Mouse (Mus musculus) ZHBTc4 (cell line): ENCODE measurements around the gene Tex21.

ENCODE experiments used
- DNase-seq: peaks from one replicate; pipeline ENCODE4 v3.0.0-alpha.2; 2011; ENCODE audit warnings: low read depth, low spot score

Gene Tex21

GRCm38 (mm10) chr12:76260673-76261072 lies 14.1 kb upstream of the Tex21 start:
- DNase-seq, result peak; percentile 51

GRCm38 (mm10) chr12:76256114-76256843 lies 9.7 kb upstream of the Tex21 start:
- DNase-seq, result peak; percentile 34

- no peak for DNase-seq
Observed at GRCm38 (mm10) chr12:76255499-76255875, 8.9 kb upstream of the Tex21 start.

DNA sequence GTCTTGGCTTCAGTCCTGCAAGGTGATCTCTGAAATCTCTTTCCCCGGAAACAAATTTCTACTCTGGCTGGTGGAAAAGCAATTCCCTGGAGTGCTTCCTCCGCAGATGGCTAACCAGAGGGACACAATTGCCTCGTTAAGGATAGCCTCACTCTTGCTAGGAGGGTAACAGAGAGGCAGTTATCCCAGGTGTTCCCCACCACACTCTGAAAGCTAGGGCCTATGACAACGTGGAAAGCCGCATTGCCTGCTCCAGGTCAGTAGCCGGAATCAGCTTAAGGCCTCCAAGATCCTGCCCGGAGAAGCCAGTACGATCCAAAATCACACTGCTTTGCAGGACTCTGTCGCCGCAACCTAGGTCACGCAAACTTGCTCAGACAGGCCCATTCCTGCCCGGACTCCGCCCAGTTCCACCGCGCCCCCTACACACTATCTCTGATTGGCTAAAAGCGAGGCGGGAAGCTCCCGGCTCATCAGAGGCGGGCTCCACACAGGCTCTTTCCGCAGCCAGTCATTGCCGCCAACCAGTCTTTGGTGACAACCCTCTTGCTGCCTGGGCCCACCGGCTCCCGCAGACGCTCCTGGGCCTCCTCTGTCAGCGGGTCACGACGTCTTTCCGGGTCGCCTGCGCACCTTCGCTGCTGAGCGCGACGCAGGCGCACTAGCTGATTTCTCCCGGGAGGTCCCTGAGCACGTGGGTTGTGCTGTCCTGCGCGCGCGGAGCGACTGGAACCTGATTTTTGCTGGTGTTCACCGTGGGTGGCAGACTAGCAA lies 8.4 kb upstream of the Tex21 start, which contains the start of gene Mthfd1:
TSS of gene Mthfd1 (plus strand) at position 574 of the 774 bp plus-strand sequence.
- DNase-seq, result peak; percentile 99

GRCm38 (mm10) chr12:76253991-76254390 lies 7.4 kb upstream of the Tex21 start:
- no peak for DNase-seq

GRCm38 (mm10) chr12:76253591-76253990 lies 7.0 kb upstream of the Tex21 start:
- no peak for DNase-seq

DNA sequence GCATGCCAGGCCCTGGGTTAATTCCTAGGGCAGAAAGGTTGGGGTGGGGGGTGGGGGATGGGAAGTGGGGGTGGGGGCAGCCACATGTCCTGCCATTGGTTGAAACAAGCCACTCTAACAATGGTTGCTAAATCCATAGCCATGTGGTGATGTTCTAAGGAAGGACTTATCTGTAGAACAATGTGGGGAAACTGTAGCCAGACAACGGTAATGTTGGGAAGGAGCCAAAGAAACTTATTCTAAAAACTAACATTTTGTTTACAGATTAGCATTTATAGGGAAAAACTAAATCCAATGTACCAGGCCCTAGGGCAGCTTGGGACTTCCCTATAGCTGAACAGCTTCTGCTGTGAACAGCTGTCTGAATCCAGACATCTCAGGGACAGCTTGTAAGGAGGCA lies 6.5 kb upstream of the Tex21 start:
- DNase-seq, result no peak

- no peak for DNase-seq
Observed at GRCm38 (mm10) chr12:76244981-76245380, 1.6 kb downstream of the Tex21 start.

DNA sequence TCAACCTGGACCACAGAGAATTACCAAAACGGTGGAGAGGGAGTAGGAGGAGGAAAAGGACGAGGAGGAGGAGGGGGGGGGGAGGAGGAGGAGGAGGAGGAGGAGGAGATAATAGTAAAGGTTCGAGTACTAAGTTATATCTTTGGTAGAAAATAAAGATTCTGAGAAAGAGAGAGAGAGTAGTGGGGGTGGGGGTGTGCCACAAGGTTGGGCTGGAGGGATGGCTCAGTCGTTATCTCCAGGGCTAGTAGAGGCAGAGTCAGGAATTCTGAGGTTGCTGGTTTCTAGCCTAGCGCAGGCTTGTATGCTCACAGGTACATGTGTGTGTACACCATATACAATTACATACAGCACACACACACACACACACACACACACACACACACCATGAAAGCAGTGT lies 4.7 kb downstream of the Tex21 start:
- no peak for DNase-seq

GRCm38 (mm10) chr12:76241084-76241483 lies 5.5 kb downstream of the Tex21 start:
- no peak for DNase-seq

DNA sequence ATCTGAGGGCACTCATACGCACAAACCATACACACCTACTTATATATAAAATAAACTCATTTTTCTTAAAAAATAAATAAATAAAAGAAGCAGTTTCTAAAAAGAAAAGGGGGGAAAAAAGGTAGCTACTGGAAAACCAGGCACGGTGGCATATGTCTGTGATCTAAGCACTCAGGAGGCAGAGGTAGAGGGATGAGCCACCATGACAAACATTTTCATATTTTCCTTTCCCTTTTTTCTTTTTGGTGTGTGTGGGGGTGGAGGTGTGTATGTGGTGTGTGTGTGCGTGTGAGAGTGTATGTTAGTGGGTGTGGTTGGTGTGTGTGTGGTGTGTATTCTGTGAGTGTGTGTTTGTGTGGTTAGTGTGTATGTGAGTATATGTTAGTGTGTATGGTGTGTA lies 5.9 kb downstream of the Tex21 start:
- no peak for DNase-seq

DNA sequence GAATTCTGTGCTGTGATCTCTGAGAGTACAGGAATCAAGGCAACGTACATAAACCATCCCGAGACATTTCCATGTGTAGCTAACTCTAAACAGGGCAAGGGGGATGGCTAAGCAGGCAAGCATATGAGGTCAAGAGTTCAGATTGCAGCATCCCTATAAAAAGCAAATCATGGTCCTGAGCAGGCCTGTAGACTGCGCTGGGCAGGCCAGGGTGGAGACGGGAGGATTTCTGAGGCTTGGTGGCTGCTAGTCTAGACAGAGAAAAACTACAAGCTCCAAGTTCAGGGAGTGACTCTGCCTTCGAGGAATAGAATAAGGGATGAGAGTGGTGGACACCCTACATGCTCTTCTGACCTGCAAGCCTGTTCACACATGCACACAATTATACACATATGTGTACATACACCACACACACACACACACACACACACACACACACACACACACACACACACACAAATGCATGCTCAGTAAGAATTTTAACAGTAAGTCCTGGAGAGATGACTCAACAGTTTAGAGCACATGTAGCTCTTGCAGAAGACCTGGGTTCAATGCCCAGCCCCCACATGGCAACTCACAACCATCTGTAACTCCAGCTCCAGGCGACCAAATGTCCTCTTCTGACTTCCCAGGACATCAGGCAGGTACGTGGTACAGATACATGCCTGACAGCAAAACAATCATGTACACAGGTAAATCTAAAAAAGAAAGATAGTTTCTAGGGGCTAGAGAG lies 6.5 kb downstream of the Tex21 start:
- no peak for DNase-seq

DNA sequence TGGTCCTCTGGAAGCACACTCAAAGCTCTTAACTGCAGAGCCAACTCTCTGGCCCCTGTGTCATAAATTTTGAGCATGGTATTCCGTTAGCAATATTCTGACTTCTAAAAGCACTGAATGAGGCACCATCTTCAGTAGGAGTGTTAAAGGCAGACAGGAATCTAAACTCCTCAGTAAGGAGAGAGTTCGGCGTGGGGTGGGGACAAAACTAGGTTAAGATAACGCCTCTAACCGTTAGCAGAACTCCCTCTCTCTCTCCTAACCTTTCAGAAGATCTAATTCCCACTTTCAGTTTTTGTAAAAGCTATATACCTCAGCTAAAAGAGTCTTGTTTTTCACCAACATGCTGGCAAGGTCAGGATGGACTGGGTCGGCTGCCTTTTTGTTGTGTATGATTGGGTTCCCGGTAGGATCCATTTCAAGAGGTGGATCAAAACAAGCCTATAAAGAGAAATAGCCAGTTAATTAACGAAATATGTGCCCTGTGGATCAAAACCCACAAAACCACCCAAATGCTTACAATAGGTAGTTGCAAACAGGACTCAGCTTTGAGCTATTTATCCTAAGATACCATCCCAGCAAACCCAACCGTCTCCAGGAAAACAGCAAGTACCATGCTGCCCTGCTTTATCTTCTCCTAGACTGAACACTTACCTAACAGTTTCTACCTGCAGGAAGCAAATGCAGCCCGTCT lies 7.3 kb downstream of the Tex21 start:
- no peak for DNase-seq

- no peak for DNase-seq
Observed at GRCm38 (mm10) chr12:76235253-76235652, 11.3 kb downstream of the Tex21 start.

- peak; percentile 72 for DNase-seq
Observed at GRCm38 (mm10) chr12:76230644-76231043, 15.9 kb downstream of the Tex21 start.

- peak; percentile 85 for DNase-seq
Observed at GRCm38 (mm10) chr12:76222104-76222503, 24.4 kb downstream of the Tex21 start.

GRCm38 (mm10) chr12:76216716-76217115 lies 29.8 kb downstream of the Tex21 start:
- DNase-seq, result peak; percentile 96

- DNase-seq, result peak; percentile 83
Observed at GRCm38 (mm10) chr12:76215121-76215520, 31.4 kb downstream of the Tex21 start.

DNA sequence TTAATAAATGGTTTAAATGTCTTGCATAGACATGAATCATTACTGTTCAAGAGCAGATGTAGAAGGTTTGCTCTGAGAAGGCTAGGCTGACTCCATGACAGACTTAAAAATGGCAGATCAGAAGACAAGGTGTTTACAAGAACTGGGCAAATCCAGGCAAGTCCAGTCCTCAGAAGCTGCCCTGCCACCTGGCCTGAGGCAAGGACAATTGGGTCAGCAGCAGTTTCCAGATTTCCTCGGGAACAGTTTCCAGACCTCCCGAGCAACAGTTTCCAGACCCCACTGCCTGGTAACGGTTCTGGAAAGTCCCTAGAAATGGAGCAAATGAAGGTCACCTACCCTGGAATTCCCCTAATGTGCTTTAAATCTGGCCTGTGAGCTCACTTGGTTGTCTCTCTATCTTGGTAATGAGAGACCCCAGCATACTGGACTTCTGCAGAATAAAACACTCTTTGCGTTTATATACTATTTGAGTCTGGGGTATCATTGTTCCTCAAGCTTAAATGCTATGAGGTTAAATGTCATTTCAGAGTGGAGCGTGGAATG lies 37.0 kb downstream of the Tex21 start:
- peak; percentile 41 for DNase-seq

GRCm38 (mm10) chr12:76200326-76200725 lies 46.2 kb downstream of the Tex21 start:
- DNase-seq, result peak; percentile 51

GRCm38 (mm10) chr12:76197071-76197470 lies 49.5 kb downstream of the Tex21 start:
- DNase-seq, result no peak
